Mouse (Mus musculus) urinary bladder, adult 18-20 months (tissue): ENCODE data around the gene Cyct.

Source experiments
- DNase-seq, 2 experiments: peaks; one replicate each; pipeline ENCODE4 v3.0.0; 2022; ENCODE audit warnings: low spot score in 2 of 2, mixed read lengths in 2 of 2

Cyct gene

DNA sequence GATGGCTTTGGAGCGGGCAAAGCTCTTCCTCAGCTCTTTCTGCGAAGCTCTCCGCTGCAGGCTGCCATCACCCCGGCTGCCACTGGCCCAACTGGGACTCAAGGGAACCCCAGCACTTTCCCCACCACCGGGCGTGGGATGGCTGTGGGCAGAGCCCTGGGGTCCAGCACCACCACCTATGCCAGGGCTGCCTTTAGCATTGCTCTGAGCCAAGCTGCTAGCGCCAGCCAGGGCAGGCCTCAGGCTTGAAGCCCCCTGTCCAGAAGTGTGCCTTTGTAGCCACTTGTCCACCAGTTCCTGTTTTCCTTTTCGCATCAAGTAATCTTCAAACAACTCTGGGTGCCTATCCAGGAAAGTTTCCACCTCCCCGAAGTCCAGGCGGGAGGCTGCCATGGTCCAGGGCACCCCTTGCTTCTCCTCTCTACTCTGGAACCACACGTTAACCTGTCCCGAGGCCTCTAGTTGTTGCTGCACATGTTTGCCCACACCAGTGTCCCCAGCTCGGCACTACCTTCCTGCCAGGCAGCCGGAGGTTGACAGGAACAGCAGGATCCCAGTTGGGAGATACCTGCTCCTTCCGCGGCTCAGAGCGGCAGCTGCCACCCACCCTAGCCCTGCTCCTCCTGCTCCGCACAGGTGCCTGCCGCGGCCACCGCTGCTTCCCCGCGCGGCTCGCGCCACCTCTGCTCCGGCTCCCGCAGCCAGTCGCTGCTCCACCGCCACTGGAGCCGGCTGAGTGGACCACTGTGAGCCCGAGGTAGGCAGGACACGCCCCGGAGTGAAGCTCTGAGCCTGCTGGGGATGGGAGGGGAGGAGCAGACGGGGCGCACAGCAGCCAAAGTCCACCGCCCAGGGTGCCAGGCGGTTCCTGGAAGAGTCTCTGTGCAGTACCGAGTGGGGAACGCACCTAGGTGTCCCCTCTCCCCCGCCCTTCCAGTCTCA lies 21.8 kb downstream of the Cyct start, which contains the start of gene Pde11a:
Gene Pde11a (minus strand): TSS at position 560 of the 942 bp plus-strand sequence.
- DNase-seq = peak; percentile 3 to 9

DNA sequence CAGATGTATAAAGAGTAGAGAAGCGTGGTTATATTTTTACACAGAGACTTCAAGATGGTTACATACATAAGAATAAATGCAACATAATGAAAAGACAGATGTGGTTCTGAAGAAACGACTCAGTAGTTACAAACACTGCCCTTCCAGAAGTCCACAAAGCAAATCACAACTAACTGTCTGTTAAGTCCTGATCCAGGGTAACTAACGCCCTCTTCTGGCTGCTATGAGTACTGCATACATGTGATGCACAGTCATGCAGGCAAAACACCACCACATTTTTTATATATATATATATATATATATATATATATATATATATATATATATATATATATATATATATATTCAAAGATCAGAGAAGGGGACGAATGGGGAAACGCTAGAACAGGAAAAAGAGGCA lies 25.7 kb downstream of the Cyct start:
- no peak for DNase-seq

DNA sequence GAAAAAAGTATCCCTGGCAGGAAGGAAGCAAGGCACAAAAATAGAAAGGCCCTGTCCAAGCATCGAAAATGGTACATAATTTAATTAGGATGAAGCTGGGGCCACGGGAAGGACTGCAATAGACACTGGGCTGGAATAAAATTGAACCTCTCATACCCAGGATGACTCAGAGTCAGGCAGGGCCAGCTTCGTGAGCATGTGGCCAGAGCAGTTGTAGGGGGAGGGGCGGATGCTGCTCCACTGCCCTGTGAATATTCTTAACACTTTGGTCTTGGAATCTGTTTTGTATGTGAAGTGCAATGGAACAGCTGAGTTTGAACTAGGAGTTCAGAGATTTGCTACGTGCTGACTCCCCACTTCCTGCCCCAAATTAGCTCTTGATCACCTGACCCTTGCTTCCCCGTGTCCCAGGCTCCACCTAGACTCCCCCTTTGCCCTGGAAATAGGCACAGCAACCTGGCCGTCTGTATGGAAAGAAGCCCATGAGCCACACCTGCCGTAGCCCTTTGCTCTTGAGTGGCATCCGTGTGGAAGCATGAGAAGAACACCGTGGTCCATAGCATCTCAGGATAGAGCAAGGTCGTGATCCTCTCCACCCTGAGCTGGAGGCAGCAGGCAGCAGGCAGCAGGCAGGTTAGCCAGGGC lies 28.0 kb downstream of the Cyct start:
- DNase-seq = no peak

DNA sequence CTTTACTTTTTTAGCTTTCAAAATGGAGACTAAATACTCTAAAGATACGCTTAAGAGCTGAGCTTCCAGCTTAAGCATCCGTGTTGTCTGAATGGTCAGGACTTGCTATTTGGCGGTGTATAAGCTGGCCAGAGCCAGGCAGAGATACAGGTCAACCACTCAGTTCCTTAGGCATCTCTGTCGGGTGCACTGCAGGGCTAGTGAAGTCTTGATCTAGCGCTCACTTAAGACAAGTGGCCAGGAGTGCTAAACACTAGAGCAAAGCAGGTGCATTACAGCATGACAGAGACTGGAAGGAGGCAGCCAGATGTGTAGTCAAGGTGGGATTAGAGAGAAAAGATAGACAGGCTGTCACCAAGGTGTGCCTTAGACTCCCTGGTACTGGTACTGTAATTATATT lies 30.2 kb downstream of the Cyct start:
- no peak for DNase-seq

DNA sequence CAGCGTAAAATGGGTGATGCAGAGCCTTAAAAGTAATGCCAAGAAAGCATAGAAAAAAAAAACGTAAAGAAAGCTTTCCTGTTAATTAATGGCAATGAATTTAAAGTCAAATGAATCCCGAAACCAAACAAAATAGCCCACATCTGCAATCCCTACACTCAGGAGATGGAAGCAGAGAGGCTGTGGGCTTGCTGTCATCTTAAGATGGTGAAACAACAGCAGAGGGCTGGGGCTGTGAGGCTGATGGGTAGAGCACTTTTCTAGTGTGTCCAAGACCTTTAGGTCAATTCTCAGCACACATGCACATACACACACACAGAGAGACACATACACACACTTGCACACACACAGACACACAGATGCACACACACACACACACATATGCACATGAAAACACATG lies 34.1 kb downstream of the Cyct start:
- no peak for DNase-seq

DNA sequence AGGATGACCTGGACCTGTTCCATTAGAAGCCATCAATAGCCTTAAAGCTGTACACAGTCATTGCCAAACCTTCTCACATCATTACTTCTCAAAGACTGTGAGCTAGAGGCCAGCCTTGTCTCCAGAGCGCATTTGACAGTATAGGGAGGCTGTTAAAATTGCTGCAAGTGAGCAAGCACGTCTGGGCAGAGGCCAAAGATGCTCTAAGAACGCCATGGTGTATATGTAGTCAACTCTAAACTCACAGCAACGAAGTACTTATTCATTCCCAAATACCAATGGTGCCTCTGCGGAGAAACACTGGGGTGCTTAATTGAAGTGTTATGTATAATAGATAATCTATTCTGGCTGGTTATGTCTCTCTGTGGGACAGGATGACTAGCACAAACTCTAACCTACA lies 35.8 kb downstream of the Cyct start:
- DNase-seq = no peak

DNA sequence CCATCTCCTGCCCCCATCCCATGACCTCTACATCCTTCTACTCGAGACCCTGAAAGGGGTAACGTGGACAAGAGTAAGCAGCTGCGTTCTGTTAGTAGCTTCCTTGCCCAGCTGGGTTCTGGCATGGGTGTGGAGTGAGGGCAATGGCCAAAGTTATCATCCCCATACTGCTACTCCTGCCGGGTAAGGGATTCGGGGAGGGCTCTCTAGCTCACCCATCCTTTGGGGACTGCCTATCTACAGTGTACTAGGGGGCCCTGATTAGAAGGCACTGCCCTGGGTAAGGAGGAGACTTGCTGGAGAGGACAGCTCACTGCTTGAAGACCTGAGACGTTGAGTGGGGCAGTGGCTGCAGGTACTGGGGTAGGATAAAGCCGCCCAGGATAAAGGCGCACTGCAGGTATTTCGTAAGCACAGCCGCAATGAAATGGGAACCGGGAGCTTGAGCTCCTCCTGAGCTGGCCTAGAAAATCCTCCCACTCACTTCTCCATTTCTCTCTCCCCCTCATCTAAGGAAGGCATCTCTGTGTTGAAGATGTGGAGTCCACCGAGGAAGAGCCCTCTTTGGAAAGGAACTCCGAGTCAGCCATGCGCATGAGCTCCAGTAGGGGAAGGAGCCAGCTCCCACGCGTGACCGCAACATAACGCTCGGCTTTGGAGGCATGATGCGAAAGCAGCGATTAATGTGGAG lies 36.9 kb downstream of the Cyct start:
- no peak for DNase-seq

DNA sequence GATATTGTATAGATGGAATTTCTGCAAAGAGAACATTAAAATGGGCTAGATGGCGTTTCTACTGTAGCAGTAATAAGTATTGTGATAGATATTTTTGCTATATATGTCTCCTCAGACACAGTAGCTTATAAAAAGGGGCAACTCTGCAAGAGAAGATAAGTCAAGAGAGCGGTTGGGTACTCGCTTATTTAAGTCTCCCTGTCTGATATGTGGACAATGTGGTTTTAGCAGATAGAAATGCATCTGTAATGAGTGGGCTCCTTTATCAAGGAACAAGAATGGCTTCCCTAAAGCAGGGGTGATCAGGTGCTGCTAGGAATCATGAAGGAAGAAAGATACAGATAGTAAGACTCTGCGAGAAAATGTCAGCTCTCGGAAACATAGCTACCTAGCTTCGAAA lies 39.9 kb downstream of the Cyct start:
- no peak for DNase-seq

DNA sequence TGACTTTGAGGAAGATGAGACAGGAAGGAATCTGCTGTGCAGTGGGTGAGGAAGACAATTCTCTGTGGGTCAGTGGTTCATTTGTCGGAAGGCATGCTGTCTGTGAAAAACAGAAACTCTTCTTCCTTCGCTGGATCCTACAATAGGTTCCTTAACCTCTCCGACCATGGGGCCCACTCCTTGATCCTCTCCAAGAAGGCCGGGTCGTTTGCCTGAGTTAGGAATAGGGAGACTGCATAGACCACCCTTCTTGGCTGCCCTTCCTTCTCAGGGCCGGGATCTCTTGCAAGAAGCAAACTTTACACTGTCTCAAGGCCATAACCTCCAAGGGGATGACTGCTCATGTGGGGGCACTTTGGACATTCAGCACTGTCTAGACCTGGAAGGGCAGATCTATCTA lies 41.0 kb downstream of the Cyct start:
- DNase-seq = no peak
